Mouse (Mus musculus): Measurements from ENCODE around the gene Anks1.

DNA sequence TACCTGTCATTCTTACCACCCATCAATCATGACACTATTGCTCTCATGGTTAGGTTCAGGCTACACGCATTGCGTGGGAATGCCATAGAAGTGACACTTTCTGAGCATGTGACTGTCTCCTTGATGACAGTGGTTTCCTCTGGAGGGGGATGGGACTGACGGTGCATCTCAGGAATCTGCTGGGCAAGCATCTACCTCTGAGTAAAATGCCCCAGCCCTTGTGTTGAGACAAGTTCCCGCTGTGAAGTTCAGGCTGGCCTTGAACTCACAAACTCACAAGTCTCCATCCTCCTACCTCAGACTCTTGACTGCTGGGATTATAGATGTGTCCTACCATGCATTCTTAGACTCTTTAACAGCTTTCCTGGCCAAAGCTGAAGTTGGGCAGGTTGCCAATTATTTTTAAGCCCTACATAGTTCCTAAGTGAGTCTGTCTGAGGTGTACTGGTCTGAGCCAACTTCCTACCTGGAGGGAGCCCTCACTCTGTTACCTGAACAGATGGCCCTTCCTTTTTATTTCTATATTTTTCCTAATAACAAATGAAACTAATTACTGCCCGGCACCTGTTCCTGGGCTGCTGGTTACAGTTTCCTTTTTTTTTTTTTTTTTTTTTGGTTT, 72.5 kb downstream of the Anks1 start:
- no peak for TF ChIP-seq POLR2A (IDR thresholded peaks at IDR 0.05; ENCODE audit: borderline replicate concordance, low read depth, low read length)
- TF ChIP-seq CTCF (IDR thresholded peaks at IDR 0.05; ENCODE audit: low read depth, low read length) = no peak
